Mouse (Mus musculus) heart, adult 2 months (tissue): ENCODE data around the gene Clrn2. TPM values are rescaled to one million over a fixed set of nuclear protein-coding genes. Genes with fewer than 3 reads are reported as not detected.

Experiments
- DNase-seq, 2 experiments: peaks; one replicate each; pipeline ENCODE4 v3.0.0; 2021
- H3K27ac ChIP-seq: fragments of 200-600 bp; 2 replicates; pipeline ENCODE4 v1.8.1; 2022
- H3K27me3 ChIP-seq: fragments of 200-500 bp; 2 replicates; pipeline ENCODE4 v1.6.1; 2012; ENCODE audit warnings: mild to moderate bottlenecking, low read length, inconsistent platforms, mixed read lengths; ENCODE audit not compliant: control insufficient read depth, insufficient read depth
- H3K36me3 ChIP-seq: fragments of 200-500 bp; 2 replicates; pipeline ENCODE4 v1.6.1; 2012; ENCODE audit warnings: low read length, inconsistent platforms; ENCODE audit not compliant: control insufficient read depth, insufficient read depth
- H3K4me1 ChIP-seq: fragments of 200-500 bp; 2 replicates; pipeline ENCODE4 v1.6.1; 2011; ENCODE audit warnings: low read length; ENCODE audit not compliant: control insufficient read depth, insufficient read depth
- H3K4me3 ChIP-seq: fragments of 200-600 bp; 2 replicates; pipeline ENCODE4 v1.8.1; 2022
- H3K79me2 ChIP-seq: fragments of 200-500 bp; replicated peaks from 2 replicates; pipeline ENCODE4 v1.6.1; 2012; ENCODE audit warnings: mild to moderate bottlenecking, inconsistent platforms, low read length, moderate library complexity, mixed read lengths; ENCODE audit not compliant: control insufficient read depth, insufficient read depth
- H3K9ac ChIP-seq: fragments of 200-500 bp; 2 replicates; pipeline ENCODE4 v1.6.1; 2012; ENCODE audit warnings: low read depth, mild to moderate bottlenecking, control low read depth, inconsistent platforms, low read length, mixed read lengths
- CTCF ChIP-seq: fragments of 200-600 bp; IDR thresholded peaks from 2 replicates; pipeline ENCODE4 v1.8.1; 2022; ENCODE audit warnings: antibody characterized with exemption, mild to moderate bottlenecking, moderate library complexity
- EP300 ChIP-seq: fragments of 200-500 bp; IDR thresholded peaks from 2 replicates; pipeline ENCODE4 v1.6.1; 2011; ENCODE audit warnings: low read depth, low read length, control low read depth; ENCODE audit not compliant: insufficient read depth
- POLR2A ChIP-seq: fragments of 200-500 bp; IDR thresholded peaks from 2 replicates; pipeline ENCODE4 v1.6.1; 2011; ENCODE audit warnings: mild to moderate bottlenecking, low read depth, low read length, control low read depth; ENCODE audit not compliant: insufficient read depth
- WGBS: fragments of 180-500 bp; shearing (Covaris S2); methylation state at CpG from one replicate; pipeline ENCODE4 v1.1.7; 2018; 5-methylcytosine and 5-hydroxymethylcytosine counted together
- intact Hi-C: fragments of 180-260 bp; cut with DNase I; formaldehyde crosslinking; loops from one replicate; pipeline ENCODE4 v1.15.1; 2025
- polyA plus RNA-seq: library from polyadenylated mRNA; depleted of rRNA; stranded (reverse); fragments of >200 nt; gene quantifications from 2 replicates; pipeline ENCODE4 v1.2.3, GENCODE M21; 2012
- total RNA-seq, 2 experiments: library from RNA; stranded (reverse); gene quantifications; 2 replicates each; pipeline ENCODE4 v1.2.3; 2021

The Clrn2 gene
- total and polyA plus RNA-seq, 3 experiments: not detected

DNA sequence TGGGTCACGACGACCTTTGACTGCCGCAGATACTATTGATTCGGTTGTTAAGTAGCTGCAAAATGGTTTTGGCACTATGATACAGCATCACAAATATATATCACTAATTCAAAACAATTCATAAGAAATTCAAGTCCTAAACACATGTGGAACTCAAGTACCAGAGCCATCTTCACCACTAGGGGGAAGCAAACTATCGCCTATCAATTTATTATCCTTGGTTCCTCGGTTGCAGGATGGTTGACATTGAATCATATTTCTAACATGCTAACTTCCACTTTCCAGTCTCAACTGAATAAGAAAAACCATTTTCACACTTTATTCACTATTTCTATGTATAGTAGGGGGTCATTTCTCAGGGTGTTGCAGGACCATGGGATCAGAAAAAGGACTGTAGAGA lies 20.7 kb downstream of the Clrn2 start:
- Histone ChIP-seq H3K36me3 (no peaks in the 10 kb centered on the region), H3K9ac (no peak overlapping the region), H3K4me3 (no peak overlapping the region), H3K27me3 (no peaks in the 10 kb centered on the region), H3K79me2 (no peaks in the 10 kb centered on the region), H3K27ac (no peak overlapping the region), H3K4me1 (peaks cover 1% of the 10 kb centered on the region; the same call in 1 of the 2 replicates)
- no peak for DNase-seq
- WGBS: 21% methylated on average over 6 of the region's 6 CpGs
- intact Hi-C loops: loop anchor here (1.0 to 2.0 kb wide), 4 partner anchors 17 to 873 kb away; no protein-coding TSS in a partner anchor
- TF ChIP-seq CTCF (peak; percentile 87), POLR2A (no peak), EP300 (no peak)

- Histone ChIP-seq H3K4me1 (peaks cover 1% of the 10 kb centered on the region; the same call in 1 of the 2 replicates), H3K27me3 (no peaks in the 10 kb centered on the region), H3K9ac (no peak overlapping the region), H3K36me3 (no peaks in the 10 kb centered on the region), H3K79me2 (no peaks in the 10 kb centered on the region), H3K4me3 (no peak overlapping the region), H3K27ac (no peak overlapping the region)
- WGBS: 66% methylated on average over 3 of the region's 4 CpGs
- TF ChIP-seq POLR2A (no peak), CTCF (no peak), EP300 (no peak)
- intact Hi-C loops: loop anchor here (1.0 to 2.0 kb wide), 4 partner anchors 16 to 872 kb away; no protein-coding TSS in a partner anchor
- no peak for DNase-seq
These were observed 21.2 kb downstream of the Clrn2 start for GRCm38 (mm10) chr5:45474758-45475157.

- 76% methylated on average over 5 of the region's 5 CpGs for WGBS
- no peaks in the 10 kb centered on the region for H3K27me3 ChIP-seq
- H3K4me1 ChIP-seq: peaks cover 1% of the 10 kb centered on the region; the same call in 1 of the 2 replicates
- no peak overlapping the region for H3K27ac ChIP-seq
- no peak overlapping the region for H3K4me3 ChIP-seq
- H3K9ac ChIP-seq: no peak overlapping the region
- intact Hi-C loops: loop anchor here (2.0 kb wide), 3 partner anchors 15 to 871 kb away; no protein-coding TSS in a partner anchor
- no peaks in the 10 kb centered on the region for H3K79me2 ChIP-seq
- DNase-seq: no peak
- H3K36me3 ChIP-seq: no peaks in the 10 kb centered on the region
- no peak for TF ChIP-seq EP300
- TF ChIP-seq POLR2A: no peak
- no peak for TF ChIP-seq CTCF
These were observed 22.2 kb downstream of the Clrn2 start for GRCm38 (mm10) chr5:45475771-45476170.

GRCm38 (mm10) chr5:45476288-45476687 lies 22.7 kb downstream of the Clrn2 start:
- no peak overlapping the region for H3K27ac ChIP-seq
- WGBS: 20% methylated on average over 6 of the region's 6 CpGs
- no peak overlapping the region for H3K4me3 ChIP-seq
- no peak overlapping the region for H3K9ac ChIP-seq
- no peaks in the 10 kb centered on the region for H3K27me3 ChIP-seq
- no peaks in the 10 kb centered on the region for H3K79me2 ChIP-seq
- peaks cover 1% of the 10 kb centered on the region; the same call in 1 of the 2 replicates for H3K4me1 ChIP-seq
- intact Hi-C loops: no loop called here
- no peaks in the 10 kb centered on the region for H3K36me3 ChIP-seq
- TF ChIP-seq CTCF (no peak), POLR2A (no peak), EP300 (no peak)
- no peak for DNase-seq

DNA sequence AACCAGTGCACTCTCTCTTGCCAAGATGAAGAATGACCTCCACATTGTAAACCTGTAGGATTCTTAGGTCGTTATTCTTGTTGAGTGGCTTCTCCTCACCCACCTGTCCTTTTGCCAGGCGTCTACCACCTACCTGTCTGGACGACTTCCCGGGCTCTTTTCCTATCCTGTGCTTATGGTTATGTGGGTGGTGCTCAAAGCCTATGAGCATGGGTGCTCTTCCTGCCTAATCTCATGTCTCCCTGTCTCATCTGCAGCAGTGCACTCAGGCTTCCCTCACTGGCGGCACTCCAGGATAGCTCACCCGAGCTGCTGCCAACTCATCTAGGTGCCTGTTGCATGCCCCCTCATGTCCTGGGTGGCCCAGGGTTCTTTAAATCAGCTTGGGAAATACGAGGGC lies 24.1 kb downstream of the Clrn2 start:
- Histone ChIP-seq H3K4me3 (no peak overlapping the region), H3K79me2 (no peaks in the 10 kb centered on the region), H3K4me1 (peaks cover 1% of the 10 kb centered on the region; the same call in 1 of the 2 replicates), H3K36me3 (no peaks in the 10 kb centered on the region), H3K27me3 (no peaks in the 10 kb centered on the region), H3K27ac (no peak overlapping the region), H3K9ac (no peak overlapping the region)
- DNase-seq: no peak
- 67% methylated on average over 7 of the region's 7 CpGs for WGBS
- intact Hi-C loops: no loop called here
- TF ChIP-seq CTCF (no peak), POLR2A (no peak), EP300 (no peak)

DNA sequence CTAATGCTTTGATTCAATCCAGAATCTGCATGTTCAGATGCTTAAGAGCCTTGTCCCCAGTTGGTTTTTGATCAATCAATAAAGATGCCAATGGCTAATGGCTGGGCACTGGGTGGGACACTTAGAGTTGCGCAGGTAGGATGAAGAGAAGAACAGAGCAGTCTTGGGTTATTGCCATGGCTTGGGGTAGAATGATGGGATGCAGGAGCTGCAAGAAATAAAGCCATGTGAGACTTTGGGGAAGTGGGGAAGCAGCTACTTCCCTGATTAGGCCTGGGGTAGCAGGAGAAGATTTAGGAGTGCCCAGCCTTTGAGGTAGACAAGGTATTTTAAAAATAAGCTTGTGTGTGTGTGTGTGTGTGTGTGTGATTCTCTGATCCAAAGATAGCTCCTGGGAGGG lies 26.5 kb downstream of the Clrn2 start:
- H3K27ac ChIP-seq: no peak overlapping the region
- no peak overlapping the region for H3K4me3 ChIP-seq
- no peaks in the 10 kb centered on the region for H3K36me3 ChIP-seq
- no peaks in the 10 kb centered on the region for H3K79me2 ChIP-seq
- intact Hi-C loops: no loop called here
- 71% methylated on average over 1 of the region's 1 CpGs for WGBS
- H3K4me1 ChIP-seq: no peaks in the 10 kb centered on the region
- H3K9ac ChIP-seq: no peak overlapping the region
- no peak for DNase-seq
- no peaks in the 10 kb centered on the region for H3K27me3 ChIP-seq
- TF ChIP-seq EP300 (no peak), POLR2A (no peak), CTCF (no peak)
